Mouse (Mus musculus): ENCODE measurements around the gene Odf3.

DNA sequence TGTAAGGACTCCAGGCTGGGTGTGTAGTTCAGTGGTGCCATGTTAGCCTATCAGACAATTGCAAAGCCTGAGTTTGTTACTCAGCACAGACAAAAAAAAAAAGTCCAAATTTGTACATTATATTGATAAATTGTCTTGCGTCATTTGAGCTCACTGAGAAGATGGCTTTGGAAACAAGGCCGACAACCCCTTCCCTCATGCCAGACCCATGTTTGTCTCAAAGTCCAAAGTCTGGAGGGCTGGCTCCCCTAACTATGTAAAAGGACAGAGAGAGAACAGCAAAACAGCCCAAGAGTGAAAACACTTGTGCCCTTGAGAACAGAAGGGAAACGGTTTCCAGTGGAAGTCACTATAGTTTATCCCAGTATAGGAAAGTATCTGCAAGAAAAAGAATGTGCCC lies 32.8 kb downstream of the Odf3 start:
- TF ChIP-seq CTCF (IDR thresholded peaks at IDR 0.05; ENCODE audit: low read depth): no peak
- no peak for TF ChIP-seq EP300 (IDR thresholded peaks at IDR 0.05; ENCODE audit: low read depth)
